Mouse (Mus musculus): ENCODE data around the gene Megf11. TPM values are rescaled to one million over a fixed set of nuclear protein-coding genes. Genes with fewer than 3 reads are reported as not detected.
A peak's percentile ranks its signal among the peaks of the same experiment; 100 is the strongest.

The Megf11 gene
- total and polyA plus RNA-seq, 3 experiments = 0.08 to 0.93 TPM; not detected in 1

DNA sequence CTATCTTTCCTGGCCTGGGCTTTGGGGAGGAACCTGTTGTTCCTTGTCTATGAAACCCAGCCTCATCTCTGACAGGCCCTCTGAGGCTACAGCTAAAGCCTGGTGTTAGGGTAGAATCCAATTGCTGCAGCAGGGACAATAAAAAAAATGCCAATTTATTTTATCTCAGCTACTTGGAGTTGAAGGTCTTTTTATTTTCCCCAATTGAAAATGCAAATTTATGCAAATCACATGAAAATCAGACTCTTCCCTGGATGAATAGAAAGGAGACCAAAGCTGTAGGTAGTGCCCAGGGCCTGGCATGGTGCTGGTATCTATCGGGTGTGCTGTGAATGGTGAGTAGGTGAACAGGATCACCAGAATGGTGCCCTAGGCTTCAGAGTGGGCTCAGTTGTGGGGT is 60.6 kb downstream of the Megf11 start:
- no peak for DNase-seq (ENCODE audit: low read depth, low spot score)
- TF ChIP-seq ZNF384 (IDR thresholded peaks at IDR 0.05; ENCODE audit: low read depth, low read length) (peak; percentile 9; the same call in 1 of the 2 replicates), JUND (IDR thresholded peaks at IDR 0.05; ENCODE audit: low read depth, low read length) (no peak)
- Histone ChIP-seq H3K27ac (ENCODE audit: control insufficient read depth, low read depth, low read length) (no peak overlapping the region), H3K4me1 (ENCODE audit: control insufficient read depth in 1 of 2, insufficient read depth in 2 of 2, low read length in 2 of 2) (no peaks in the 10 kb centered on the region), H3K9ac (ENCODE audit: control insufficient read depth, low read depth, low read length, poor library complexity, severe bottlenecking) (no peak overlapping the region), H3K27me3 (ENCODE audit: control insufficient read depth in 1 of 2, insufficient read depth in 2 of 2, low read length in 2 of 2) (peaks cover 5 to 7% of the 10 kb centered on the region in 2 experiments; a peak in 3 of 4 replicates), H3K9me3 (replicated peaks; ENCODE audit: insufficient read depth, low read length) (no peaks in the 10 kb centered on the region), H3K36me3 (ENCODE audit: control insufficient read depth in 1 of 2, insufficient read depth in 2 of 2, low read length in 2 of 2) (no peaks in the 10 kb centered on the region), H3K4me3 (ENCODE audit: control insufficient read depth in 1 of 2, insufficient read depth in 1 of 2, low read depth in 2 of 2, low read length in 2 of 2) (no peak overlapping the region), H3K79me2 (ENCODE audit: control insufficient read depth, insufficient read depth, low read length, poor library complexity) (no peaks in the 10 kb centered on the region)

DNA sequence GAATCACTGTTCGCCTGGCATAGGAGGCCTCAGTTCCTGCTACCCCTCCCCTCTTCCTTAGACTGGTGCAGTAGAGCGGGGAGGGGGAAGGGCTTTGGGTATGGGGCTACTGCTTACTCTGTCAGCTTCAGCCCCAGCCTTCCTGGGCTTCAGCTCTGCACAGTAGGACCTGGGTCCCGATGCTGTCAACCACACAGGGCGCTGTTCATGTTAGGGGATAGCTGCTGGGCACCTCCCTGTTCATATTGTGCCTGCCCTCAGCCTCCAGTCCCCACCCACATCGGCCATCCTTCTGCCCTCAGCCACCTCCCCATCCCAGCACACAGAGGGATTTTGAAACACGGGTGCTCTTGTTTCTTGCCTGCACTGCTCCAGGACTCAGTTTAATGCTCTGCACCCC is 61.6 kb downstream of the Megf11 start:
- Histone ChIP-seq H3K9ac (ENCODE audit: control insufficient read depth, low read depth, low read length, poor library complexity, severe bottlenecking) (no peak overlapping the region), H3K36me3 (ENCODE audit: control insufficient read depth in 1 of 2, insufficient read depth in 2 of 2, low read length in 2 of 2) (no peaks in the 10 kb centered on the region), H3K4me3 (ENCODE audit: control insufficient read depth in 1 of 2, insufficient read depth in 1 of 2, low read depth in 2 of 2, low read length in 2 of 2) (no peak overlapping the region), H3K4me1 (ENCODE audit: control insufficient read depth in 1 of 2, insufficient read depth in 2 of 2, low read length in 2 of 2) (no peaks in the 10 kb centered on the region; a peak in 1 of 4 replicates), H3K79me2 (ENCODE audit: control insufficient read depth, insufficient read depth, low read length, poor library complexity) (no peaks in the 10 kb centered on the region), H3K9me3 (replicated peaks; ENCODE audit: insufficient read depth, low read length) (no peaks in the 10 kb centered on the region), H3K27ac (ENCODE audit: control insufficient read depth, low read depth, low read length) (no peak overlapping the region), H3K27me3 (ENCODE audit: control insufficient read depth in 1 of 2, insufficient read depth in 2 of 2, low read length in 2 of 2) (peaks cover 5 to 7% of the 10 kb centered on the region in 2 experiments; a peak in 3 of 4 replicates)
- no peak for DNase-seq (ENCODE audit: low read depth, low spot score)
- TF ChIP-seq ELF1 (IDR thresholded peaks at IDR 0.05; ENCODE audit: low read depth, low read length) (no peak), MYC (IDR thresholded peaks at IDR 0.05; ENCODE audit: low read depth, low read length) (no peak), UBTF (IDR thresholded peaks at IDR 0.05; ENCODE audit: borderline replicate concordance, insufficient read depth, low read depth, low read length) (no peak), GABPA (IDR thresholded peaks at IDR 0.05; ENCODE audit: low read depth, low read length) (no peak), RAD21 (IDR thresholded peaks at IDR 0.05; ENCODE audit: low read depth, low read length) (no peak), MEF2A (IDR thresholded peaks at IDR 0.05; ENCODE audit: extremely low read depth, insufficient replicate concordance, low read depth, low read length, poor library complexity, severe bottlenecking) (no peak), RCOR1 (IDR thresholded peaks at IDR 0.05; ENCODE audit: low read depth, low read length) (no peak), KAT2A (conservative IDR thresholded peaks at IDR 0.05; ENCODE audit: low read depth, low read length) (no peak), JUND (IDR thresholded peaks at IDR 0.05; ENCODE audit: low read depth, low read length) (no peak), ZNF384 (IDR thresholded peaks at IDR 0.05; ENCODE audit: low read depth, low read length) (no peak), MAFK (IDR thresholded peaks at IDR 0.05; ENCODE audit: borderline replicate concordance, low read depth, low read length) (no peak), BHLHE40 (IDR thresholded peaks at IDR 0.05; ENCODE audit: borderline replicate concordance, low read depth, low read length) (no peak), MAZ (IDR thresholded peaks at IDR 0.05; ENCODE audit: low read depth, low read length) (no peak), CHD1 (IDR thresholded peaks at IDR 0.05; ENCODE audit: low read depth, low read length) (no peak), NRF1 (IDR thresholded peaks at IDR 0.05; ENCODE audit: insufficient read depth, low read depth, low read length, poor library complexity, severe bottlenecking) (no peak), HCFC1 (IDR thresholded peaks at IDR 0.05; ENCODE audit: low read depth, low read length) (no peak), CTCF (IDR thresholded peaks at IDR 0.05 in 2 of 3, conservative IDR thresholded peaks at IDR 0.05 in 1 of 3; ENCODE audit: control insufficient read depth in 1 of 3, insufficient read depth in 1 of 3, low read depth in 2 of 3, low read length in 3 of 3, poor library complexity in 1 of 3, severe bottlenecking in 1 of 3) (no peak)
